ENCODE assay signal across 8 mouse cellular contexts in the genomic region with DNA sequence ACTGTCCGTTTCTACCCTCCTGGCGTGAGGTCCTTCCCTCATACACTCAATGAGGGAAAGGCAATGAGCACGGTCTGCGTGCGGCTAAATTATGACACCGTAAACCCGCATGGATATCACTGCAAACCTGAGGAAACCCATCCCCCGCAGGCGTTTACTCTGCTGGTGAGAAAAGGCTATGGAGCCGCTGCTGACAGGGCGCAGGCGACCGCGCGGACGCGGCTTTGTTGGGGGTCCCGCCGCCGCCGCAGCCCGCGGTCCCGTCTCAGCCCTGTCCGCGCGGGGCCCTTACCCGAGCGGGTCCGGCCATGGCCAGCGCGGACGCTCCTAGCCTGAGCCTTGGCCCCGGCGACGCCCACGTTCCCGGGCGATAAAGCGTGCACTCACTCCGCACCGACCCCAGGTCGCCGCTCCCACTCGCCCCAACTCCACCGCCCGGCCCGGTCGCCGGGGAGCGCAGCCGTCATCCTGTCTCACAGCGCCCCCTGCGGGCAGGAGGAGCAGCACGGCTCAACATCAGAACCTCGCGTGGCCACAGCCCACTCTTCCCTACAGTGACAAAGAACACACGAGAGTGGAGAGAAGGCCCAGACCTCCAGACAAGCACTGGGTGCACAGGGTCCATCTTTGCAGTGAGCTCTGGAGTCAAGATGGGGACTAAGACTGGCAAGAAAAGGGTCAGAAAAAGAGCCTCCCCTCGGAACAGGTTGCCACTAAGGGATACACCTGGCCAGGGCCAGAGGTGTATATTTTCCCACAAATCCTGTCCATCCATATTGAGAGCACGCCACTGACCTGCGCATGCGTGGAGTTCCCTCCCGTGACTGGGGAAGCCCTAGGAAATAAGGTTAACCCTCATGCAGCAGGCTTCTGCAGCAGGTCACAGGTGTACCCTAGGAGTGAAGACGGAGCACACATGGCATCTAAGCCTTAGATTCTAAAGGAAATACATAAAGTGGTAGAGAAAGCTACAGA. TPM values are rescaled to one million over a fixed set of nuclear protein-coding genes. Genes with fewer than 3 reads are reported as not detected.
DNase-seq lines count a peak whose midpoint lies in the region; ATAC-seq and TF ChIP-seq lines count a peak whose summit lies in the region.

A gene (minus strand): TSS at position 764 of the 975 bp plus-strand sequence.

- peak within 1 kb of the TSS; percentile 75; the same call in 1 of the 2 replicates for H3K27ac ChIP-seq in embryonic facial prominence, embryonic 14.5 days (replicated peaks; ENCODE audit: low read depth, low read length)
- H3K27ac ChIP-seq in kidney, embryonic 14.5 days (ENCODE audit: low read depth, low read length) = peak within 1 kb of the TSS; percentile 57; the same call in 1 of the 2 replicates
- peak within 1 kb of the TSS; percentile 74 for H3K27ac ChIP-seq in limb, embryonic 14.5 days (replicated peaks; ENCODE audit: low read depth, low read length)
- H3K27ac ChIP-seq in midbrain, embryonic 16.5 days (ENCODE audit: low read length) = peak within 1 kb of the TSS; percentile 92
- no peak within 1 kb of the TSS for H3K27ac ChIP-seq in spleen, adult 2 months (ENCODE audit: insufficient read depth, low read length)

- H3K9me3 ChIP-seq in embryonic facial prominence, embryonic 14.5 days (ENCODE audit: control insufficient read depth, low read length) = no peaks in the 10 kb centered on the region
- H3K9me3 ChIP-seq in kidney, embryonic 14.5 days (ENCODE audit: control insufficient read depth, low read length) = no peaks in the 10 kb centered on the region
- no peaks in the 10 kb centered on the region for H3K9me3 ChIP-seq in limb, embryonic 14.5 days (ENCODE audit: control insufficient read depth, low read length)
- no peaks in the 10 kb centered on the region for H3K9me3 ChIP-seq in midbrain, embryonic 16.5 days (replicated peaks; ENCODE audit: control insufficient read depth, low read length, poor library complexity, severe bottlenecking)

- no peaks in the 10 kb centered on the region for H3K36me3 ChIP-seq in embryonic facial prominence, embryonic 14.5 days (ENCODE audit: control insufficient read depth, insufficient read depth, low read length)
- H3K36me3 ChIP-seq in kidney, embryonic 14.5 days (ENCODE audit: control insufficient read depth, insufficient read depth, low read length) = no peaks in the 10 kb centered on the region
- no peaks in the 10 kb centered on the region for H3K36me3 ChIP-seq in limb, embryonic 14.5 days (ENCODE audit: control insufficient read depth, insufficient read depth, low read length)
- H3K36me3 ChIP-seq in midbrain, embryonic 16.5 days (ENCODE audit: control insufficient read depth, insufficient read depth, low read length) = 0 out of 2 replicates have a peak, but pooled peaks cover 5% of the 10 kb centered on the region
- H3K36me3 ChIP-seq in spleen, adult 2 months (ENCODE audit: control insufficient read depth, insufficient read depth, low read length) = no peaks in the 10 kb centered on the region

- no peaks in the 10 kb centered on the region for H3K27me3 ChIP-seq in embryonic facial prominence, embryonic 14.5 days (replicated peaks; ENCODE audit: control insufficient read depth, insufficient read depth, low read length)
- no peaks in the 10 kb centered on the region for H3K27me3 ChIP-seq in kidney, embryonic 14.5 days (ENCODE audit: control insufficient read depth, insufficient read depth, low read length)
- no peaks in the 10 kb centered on the region for H3K27me3 ChIP-seq in limb, embryonic 14.5 days (ENCODE audit: control insufficient read depth, insufficient read depth, low read length)
- H3K27me3 ChIP-seq in midbrain, embryonic 16.5 days (ENCODE audit: control insufficient read depth, insufficient read depth, low read depth, low read length) = no peaks in the 10 kb centered on the region
- no peaks in the 10 kb centered on the region for H3K27me3 ChIP-seq in spleen, adult 2 months (ENCODE audit: control insufficient read depth, insufficient read depth, low read length)

- DNase-seq in 3T3-L1 (ENCODE audit: low read depth, low spot score) = peak; percentile 89
- DNase-seq in adrenal gland, postnatal 4 days (ENCODE audit: low spot score in 2 of 2) = peak; percentile 86 to 91
- peak; percentile 92 for DNase-seq in embryonic facial prominence, embryonic 14.5 days (ENCODE audit: low spot score)
- peak; percentile 79 to 86 for DNase-seq in heart, adult 9 months (ENCODE audit: low spot score in 2 of 2)
- DNase-seq in limb, embryonic 14.5 days (ENCODE audit: low spot score) = peak; percentile 86
- DNase-seq in spleen, adult 2 months (ENCODE audit: low read depth in 1 of 2, low spot score in 2 of 2) = peak; percentile 74 to 91

- peak within 1 kb of the TSS; percentile 66 for H3K4me2 ChIP-seq in embryonic facial prominence, embryonic 14.5 days (ENCODE audit: low read depth, low read length)
- peak within 1 kb of the TSS; percentile 52 for H3K4me2 ChIP-seq in kidney, embryonic 14.5 days (replicated peaks; ENCODE audit: low read depth, low read length)
- H3K4me2 ChIP-seq in limb, embryonic 14.5 days (replicated peaks; ENCODE audit: low read depth, low read length, severe bottlenecking) = peak within 1 kb of the TSS; percentile 55
- peak within 1 kb of the TSS; percentile 63 for H3K4me2 ChIP-seq in midbrain, embryonic 16.5 days (ENCODE audit: low read length)

- peak within 1 kb of the TSS; percentile 88 for H3K4me3 ChIP-seq in embryonic facial prominence, embryonic 14.5 days (ENCODE audit: low read depth, low read length)
- H3K4me3 ChIP-seq in kidney, embryonic 14.5 days (ENCODE audit: low read length) = peak within 1 kb of the TSS; percentile 81
- H3K4me3 ChIP-seq in limb, embryonic 14.5 days (replicated peaks; ENCODE audit: low read length) = peak within 1 kb of the TSS; percentile 82
- peak within 1 kb of the TSS; percentile 56 for H3K4me3 ChIP-seq in midbrain, embryonic 16.5 days (ENCODE audit: low read depth, low read length)
- peak within 1 kb of the TSS; percentile 79 for H3K4me3 ChIP-seq in spleen, adult 2 months (ENCODE audit: extremely low read depth, insufficient read depth, insufficient read length)

- H3K9ac ChIP-seq in embryonic facial prominence, embryonic 14.5 days (ENCODE audit: low read depth, low read length) = peak within 1 kb of the TSS; percentile 90
- peak within 1 kb of the TSS; percentile 88 for H3K9ac ChIP-seq in kidney, embryonic 14.5 days (ENCODE audit: low read depth, low read length)
- H3K9ac ChIP-seq in limb, embryonic 14.5 days (ENCODE audit: low read depth, low read length, severe bottlenecking) = peak within 1 kb of the TSS; percentile 88
- peak within 1 kb of the TSS; percentile 91 for H3K9ac ChIP-seq in midbrain, embryonic 16.5 days (ENCODE audit: low read depth, low read length)

- 0 out of 2 replicates have a peak, but pooled peaks cover 3% of the 10 kb centered on the region for H3K4me1 ChIP-seq in embryonic facial prominence, embryonic 14.5 days (ENCODE audit: control insufficient read depth, insufficient read depth, low read length)
- H3K4me1 ChIP-seq in kidney, embryonic 14.5 days (ENCODE audit: control insufficient read depth, insufficient read depth, low read length) = peaks cover 8% of the 10 kb centered on the region; the same call in 1 of the 2 replicates
- H3K4me1 ChIP-seq in limb, embryonic 14.5 days (ENCODE audit: control insufficient read depth, insufficient read depth, low read length) = peaks cover 8% of the 10 kb centered on the region; the same call in 1 of the 2 replicates
- H3K4me1 ChIP-seq in midbrain, embryonic 16.5 days (ENCODE audit: control insufficient read depth, insufficient read depth, low read length) = peaks cover 15% of the 10 kb centered on the region
- H3K4me1 ChIP-seq in spleen, adult 2 months (ENCODE audit: control insufficient read depth, insufficient read depth, insufficient read length) = no peaks in the 10 kb centered on the region

- peak; percentile 97 for TF ChIP-seq CTCF in spleen, adult 2 months (IDR thresholded peaks at IDR 0.05; ENCODE audit: extremely low read depth, insufficient read depth, insufficient read length, insufficient replicate concordance)

- TF ChIP-seq POLR2A in limb, embryonic 14.5 days (IDR thresholded peaks at IDR 0.05; ENCODE audit: borderline replicate concordance, extremely low read depth, insufficient read depth, insufficient read length) = peak; percentile 30; the same call in 1 of the 2 replicates
- no peak for TF ChIP-seq POLR2A in spleen, adult 2 months (IDR thresholded peaks at IDR 0.05; ENCODE audit: low read depth, low read length)

- 1% methylated on average over 59 of the region's 64 CpGs for WGBS in embryonic facial prominence, embryonic 14.5 days
- 2% methylated on average over 64 of the region's 64 CpGs for WGBS in kidney, embryonic 14.5 days
- WGBS in limb, embryonic 14.5 days = 2% methylated on average over 43 of the region's 64 CpGs
- WGBS in midbrain, embryonic 16.5 days = 1% methylated on average over 64 of the region's 64 CpGs
- 3% methylated on average over 64 of the region's 64 CpGs for WGBS in spleen, adult 2 months

- peak; percentile 93 for ATAC-seq in embryonic facial prominence, embryonic 14.5 days (ENCODE audit: low read depth)
- ATAC-seq in kidney, embryonic 14.5 days (ENCODE audit: low FRiP score, low TSS enrichment) = peak; percentile 90
- ATAC-seq in limb, embryonic 14.5 days (ENCODE audit: low FRiP score, low read depth) = peak; percentile 92
- ATAC-seq in midbrain, embryonic 16.5 days = peak; percentile 91

RNA-seq across cellular contexts. Expression of the gene that starts here (rescaled TPM):
- 1 to 10 TPM; 2.1 to 2.7 TPM for total RNA-seq in adrenal gland, postnatal 4 days (2021)
- 1.9 and 2.4 TPM in 2 replicates for polyA plus RNA-seq in embryonic facial prominence, embryonic 14.5 days (2014; fragmentation: Nextera tagmentation; extraction: Ambion mirVana)
- 2.1 and 3.1 TPM in 2 replicates for polyA plus RNA-seq in kidney, embryonic 14.5 days (2014; fragmentation: Nextera tagmentation; extraction: Ambion mirVana)
- 1.8 and 2.0 TPM in 2 replicates for polyA plus RNA-seq in limb, embryonic 14.5 days (2012; rRNA removed)
- 2.9 and 3.7 TPM in 2 replicates for polyA plus RNA-seq in limb, embryonic 14.5 days (2014; fragmentation: Nextera tagmentation; extraction: Ambion mirVana)
- 19.5 and 20.9 TPM in 2 replicates for polyA plus RNA-seq in midbrain, embryonic 16.5 days (2015; fragmentation: Nextera tagmentation; extraction: Ambion mirVana)
- polyA plus RNA-seq in spleen, adult 2 months (2012; rRNA removed) = 0.06 and 0.13 TPM in 2 replicates

Comparison
In these comparisons a context has a peak if more than half of its experiments do, and no peak if none do; other contexts are left out.
1. Peak in DNase-seq and H3K4me3 ChIP-seq in spleen, adult 2 months; RNA of the gene not detected or under 1 TPM.